Mouse (Mus musculus) liver, adult 2 months (tissue): ENCODE results near the gene Mgst3. TPM values are rescaled to one million over a fixed set of nuclear protein-coding genes. Genes with fewer than 3 reads are reported as not detected.

Experiments used
- DNase-seq: peaks from one replicate; pipeline ENCODE4 v3.0.0-alpha.2; 2011; ENCODE audit warnings: low read depth, low spot score; ENCODE audit errors: extremely low read depth
- H3K27ac ChIP-seq: fragments of 200-500 bp; replicated peaks from 2 replicates; pipeline ENCODE4 v1.5.1; 2012; ENCODE audit warnings: low read depth, mild to moderate bottlenecking, control low read depth, inconsistent platforms, low read length; ENCODE audit not compliant: insufficient read depth
- H3K27me3 ChIP-seq: fragments of 200-500 bp; 2 replicates; pipeline ENCODE4 v1.6.1; 2012; ENCODE audit warnings: mild to moderate bottlenecking, moderate library complexity, low read length, inconsistent platforms; ENCODE audit not compliant: control insufficient read depth, insufficient read depth
- H3K36me3 ChIP-seq: fragments of 200-500 bp; 2 replicates; pipeline ENCODE4 v1.6.1; 2012; ENCODE audit warnings: low read length, inconsistent platforms; ENCODE audit not compliant: control insufficient read depth, insufficient read depth
- H3K4me1 ChIP-seq: fragments of 200-500 bp; 2 replicates; pipeline ENCODE4 v1.6.1; 2011; ENCODE audit warnings: low read length; ENCODE audit not compliant: control insufficient read depth, insufficient read depth
- H3K4me3 ChIP-seq: fragments of 200-500 bp; 2 replicates; pipeline ENCODE4 v1.5.1; 2011; ENCODE audit warnings: low read depth, mild to moderate bottlenecking, control low read depth, low read length, moderate library complexity; ENCODE audit not compliant: insufficient read depth
- H3K79me2 ChIP-seq: fragments of 200-500 bp; 2 replicates; pipeline ENCODE4 v1.6.1; 2012; ENCODE audit warnings: inconsistent platforms, mild to moderate bottlenecking, low read length, moderate library complexity; ENCODE audit not compliant: control insufficient read depth, insufficient read depth
- H3K9ac ChIP-seq: fragments of 200-500 bp; 2 replicates; pipeline ENCODE4 v1.6.1; 2012; ENCODE audit warnings: low read depth, mild to moderate bottlenecking, control low read depth, inconsistent platforms, low read length
- CTCF ChIP-seq: fragments of 200-500 bp; IDR thresholded peaks from 2 replicates; pipeline ENCODE4 v1.5.1; 2011; ENCODE audit warnings: low read depth, low read length, control low read depth
- POLR2A ChIP-seq: fragments of 200-500 bp; IDR thresholded peaks from 2 replicates; pipeline ENCODE4 v1.6.1; 2011; ENCODE audit warnings: low read length, control low read depth; ENCODE audit not compliant: insufficient read depth; ENCODE audit errors: extremely low read depth
- WGBS: fragments of 180-500 bp; shearing (Covaris S2); methylation state at CpG from one replicate; pipeline ENCODE4 v1.1.7; 2018; 5-methylcytosine and 5-hydroxymethylcytosine counted together
- polyA plus RNA-seq: library from polyadenylated mRNA; depleted of rRNA; stranded (reverse); fragments of >200 nt; gene quantifications from 2 replicates; pipeline ENCODE4 v1.2.3, GENCODE M21; 2012
- total RNA-seq: library from RNA; depleted of rRNA; stranded (reverse); fragments of >200 nt; gene quantifications from 2 replicates; pipeline ENCODE4 v1.2.3, GENCODE M21; 2014

Mgst3 gene
- total and polyA plus RNA-seq, 2 experiments = 62.5 to 112 TPM

GRCm38 (mm10) chr1:167382316-167382715 lies 11.3 kb downstream of the Mgst3 start:
- DNase-seq = no peak
- no peaks in the 10 kb centered on the region for H3K79me2 ChIP-seq
- no peaks in the 10 kb centered on the region for H3K36me3 ChIP-seq
- H3K4me1 ChIP-seq = peaks cover 10% of the 10 kb centered on the region
- H3K4me3 ChIP-seq = no peak overlapping the region
- H3K27ac ChIP-seq = no peak overlapping the region
- no peak overlapping the region for H3K9ac ChIP-seq
- no peaks in the 10 kb centered on the region for H3K27me3 ChIP-seq
- 92% methylated on average over 7 of the region's 7 CpGs for WGBS
- no peak for TF ChIP-seq CTCF

DNA sequence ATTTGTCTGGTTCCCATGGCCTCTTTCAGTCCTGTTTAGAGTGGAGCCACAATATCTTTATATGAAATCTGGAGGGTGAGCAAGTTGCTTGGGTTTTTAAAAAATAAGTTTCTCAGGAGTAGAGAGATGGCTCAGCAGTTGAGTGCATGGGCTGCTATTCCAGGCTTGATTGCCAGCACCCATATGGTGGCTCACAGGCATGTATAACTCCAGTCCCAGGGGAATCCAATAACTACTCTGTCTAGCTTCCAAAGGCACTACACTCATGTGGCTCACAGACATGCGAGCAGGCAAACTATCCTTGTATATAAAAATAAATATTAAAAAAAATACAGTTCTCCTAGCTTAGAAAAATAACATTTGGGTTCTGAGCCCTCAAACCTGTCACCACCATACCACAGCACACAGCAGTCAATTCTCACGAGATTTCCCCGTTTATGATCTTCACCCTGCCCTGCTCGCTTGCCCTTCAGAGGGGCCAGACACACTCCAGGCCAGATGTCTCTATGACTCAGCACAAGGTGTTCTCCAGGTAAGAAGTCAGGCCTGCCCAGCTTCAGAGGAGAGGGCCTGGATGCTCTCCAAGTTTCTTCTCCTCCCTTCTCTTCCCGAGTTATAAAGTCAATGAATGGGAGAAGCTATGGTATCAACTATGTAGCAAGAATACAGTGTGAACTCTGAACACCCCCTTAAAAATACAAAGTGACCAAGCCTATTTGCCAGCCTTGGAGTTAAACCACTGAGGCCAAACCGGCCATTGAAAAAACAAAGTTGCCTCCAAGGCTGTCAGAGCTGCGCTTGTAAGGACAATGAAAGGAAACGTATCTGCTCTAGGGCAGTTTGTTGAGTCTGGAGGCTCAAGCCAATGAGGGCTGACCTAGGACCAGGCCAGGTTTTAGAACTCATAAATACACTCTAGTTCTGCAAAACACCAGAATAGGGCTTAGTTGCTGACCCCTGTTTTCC lies 12.3 kb downstream of the Mgst3 start:
- no peak for TF ChIP-seq POLR2A
- no peak for TF ChIP-seq CTCF
- H3K4me1 ChIP-seq = peaks cover 10% of the 10 kb centered on the region
- peak; percentile 47 for DNase-seq
- no peaks in the 10 kb centered on the region for H3K27me3 ChIP-seq
- H3K9ac ChIP-seq = no peak overlapping the region
- 65% methylated on average over 8 of the region's 8 CpGs for WGBS
- H3K27ac ChIP-seq = no peak overlapping the region
- H3K79me2 ChIP-seq = no peaks in the 10 kb centered on the region
- no peaks in the 10 kb centered on the region for H3K36me3 ChIP-seq
- no peak overlapping the region for H3K4me3 ChIP-seq

DNA sequence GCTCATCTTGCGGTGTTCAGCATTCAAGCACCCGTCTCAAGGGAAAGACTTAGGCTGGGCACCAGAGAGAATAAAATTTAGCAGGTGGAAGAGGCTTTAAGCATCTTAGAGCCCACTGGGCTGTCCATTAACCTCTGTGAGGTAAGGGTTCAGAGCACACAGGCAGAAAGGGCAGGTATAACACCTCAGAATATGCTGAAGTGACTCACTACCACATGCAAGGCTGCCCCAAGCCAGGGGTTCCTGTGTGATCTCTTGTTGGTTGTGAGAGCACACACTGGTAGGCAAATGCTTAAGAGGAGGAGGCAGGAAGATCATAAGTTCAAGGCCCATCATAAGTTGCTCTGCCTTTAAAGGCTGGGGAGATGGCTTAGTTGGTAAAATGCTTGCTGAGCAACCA lies 13.4 kb downstream of the Mgst3 start:
- no peak overlapping the region for H3K9ac ChIP-seq
- no peak for DNase-seq
- peaks cover 16% of the 10 kb centered on the region for H3K4me1 ChIP-seq

DNA sequence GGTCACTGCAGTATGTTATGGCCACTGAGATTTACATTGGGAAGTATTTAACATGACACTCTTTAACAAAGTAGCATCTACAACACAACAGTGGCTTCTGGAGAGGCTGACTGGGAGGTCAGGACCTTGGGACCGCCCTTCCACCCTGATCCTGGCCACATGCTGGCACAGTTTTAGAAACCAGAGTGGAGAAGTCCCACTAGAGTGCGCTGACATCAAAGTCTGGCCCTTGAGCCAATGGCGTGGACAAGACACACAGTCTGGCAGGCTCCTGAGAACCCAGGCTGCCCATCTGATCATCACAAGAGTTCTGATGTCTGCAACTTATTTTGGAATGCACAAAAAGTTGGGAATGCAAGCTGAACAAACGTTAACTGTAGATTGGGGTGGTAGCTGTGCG lies 13.9 kb downstream of the Mgst3 start:
- Histone ChIP-seq H3K27me3 (no peaks in the 10 kb centered on the region), H3K27ac (no peak overlapping the region), H3K36me3 (no peaks in the 10 kb centered on the region), H3K4me3 (no peak overlapping the region), H3K4me1 (peaks cover 20% of the 10 kb centered on the region), H3K79me2 (no peaks in the 10 kb centered on the region), H3K9ac (no peak overlapping the region)
- TF ChIP-seq CTCF (peak; percentile 25; the same call in 1 of the 2 replicates), POLR2A (no peak)
- DNase-seq = peak; percentile 71
- WGBS = 73% methylated on average over 5 of the region's 5 CpGs

More for the DNA sequence above, 13.4 kb downstream of the Mgst3 start:
- H3K4me3 ChIP-seq = no peak overlapping the region
- H3K27ac ChIP-seq = no peak overlapping the region
- TF ChIP-seq CTCF (no peak), POLR2A (no peak)
- H3K36me3 ChIP-seq = no peaks in the 10 kb centered on the region
- no peaks in the 10 kb centered on the region for H3K79me2 ChIP-seq
- 99% methylated on average over 2 of the region's 2 CpGs for WGBS
- no peaks in the 10 kb centered on the region for H3K27me3 ChIP-seq

DNA sequence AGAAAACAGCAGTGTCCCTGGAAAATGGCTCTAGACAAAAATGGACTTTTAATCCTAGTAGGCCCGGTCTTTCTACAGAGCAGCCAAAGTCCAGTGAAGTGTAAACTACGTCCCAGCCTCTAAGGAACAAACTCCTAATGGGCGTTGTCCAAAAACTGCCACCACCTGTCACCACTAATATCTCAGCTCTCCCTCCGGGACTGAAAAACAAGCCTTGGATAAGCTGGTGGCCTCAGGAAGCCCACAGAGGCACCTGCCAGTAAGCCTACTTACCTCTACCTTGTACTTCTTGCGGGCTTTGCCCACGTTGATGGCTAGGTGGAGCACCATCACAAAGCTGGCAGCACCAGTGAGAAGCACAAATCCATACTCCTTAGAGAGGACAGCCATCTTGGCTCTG lies 15.6 kb downstream of the Mgst3 start:
- H3K36me3 ChIP-seq = no peaks in the 10 kb centered on the region
- TF ChIP-seq CTCF (no peak), POLR2A (no peak)

DNA sequence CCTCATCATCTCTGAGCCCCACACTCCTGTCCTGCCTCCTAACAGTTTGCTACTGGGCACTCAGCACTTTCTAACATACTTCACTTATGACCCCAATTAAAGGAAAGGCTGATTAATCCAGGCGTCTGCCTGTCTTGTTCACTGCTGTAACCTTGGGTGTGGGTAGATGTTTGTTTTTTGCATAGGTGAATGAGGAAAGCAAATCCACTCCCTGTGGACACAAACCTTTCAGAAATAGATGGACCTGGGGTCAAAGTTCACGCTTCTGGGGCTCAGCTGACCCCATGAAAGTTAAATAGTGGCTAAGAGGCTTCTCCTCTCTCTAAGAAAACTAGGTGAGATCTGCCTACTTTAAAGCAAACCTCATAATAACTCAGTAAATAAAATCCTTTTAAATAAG lies 18.7 kb downstream of the Mgst3 start:
- 10% methylated on average over 2 of the region's 2 CpGs for WGBS
- Histone ChIP-seq H3K9ac (peak overlapping the region; percentile 13; the same call in 1 of the 2 replicates), H3K79me2 (no peaks in the 10 kb centered on the region), H3K4me1 (peaks cover 23% of the 10 kb centered on the region), H3K4me3 (peak overlapping the region; percentile 0; the same call in 1 of the 2 replicates), H3K36me3 (no peaks in the 10 kb centered on the region), H3K27ac (peak overlapping the region; percentile 98), H3K27me3 (no peaks in the 10 kb centered on the region)
- TF ChIP-seq CTCF (no peak), POLR2A (no peak)
- DNase-seq = peak; percentile 81

More for the DNA sequence above, 15.6 kb downstream of the Mgst3 start:
- Histone ChIP-seq H3K79me2 (no peaks in the 10 kb centered on the region), H3K27ac (peak overlapping the region; percentile 57), H3K9ac (no peak overlapping the region), H3K27me3 (no peaks in the 10 kb centered on the region), H3K4me1 (peaks cover 23% of the 10 kb centered on the region), H3K4me3 (no peak overlapping the region)
- peak; percentile 87 for DNase-seq
- 31% methylated on average over 6 of the region's 6 CpGs for WGBS
